Mouse (Mus musculus) right cerebral cortex, postnatal 36 days (tissue): ENCODE results near the gene Atrip.

Experiments used
- DNase-seq, 2 experiments: peaks; one replicate each; pipeline ENCODE4 v3.0.0; 2022; ENCODE audit warnings: low spot score in 2 of 2, mixed read lengths in 1 of 2

Atrip gene

DNA sequence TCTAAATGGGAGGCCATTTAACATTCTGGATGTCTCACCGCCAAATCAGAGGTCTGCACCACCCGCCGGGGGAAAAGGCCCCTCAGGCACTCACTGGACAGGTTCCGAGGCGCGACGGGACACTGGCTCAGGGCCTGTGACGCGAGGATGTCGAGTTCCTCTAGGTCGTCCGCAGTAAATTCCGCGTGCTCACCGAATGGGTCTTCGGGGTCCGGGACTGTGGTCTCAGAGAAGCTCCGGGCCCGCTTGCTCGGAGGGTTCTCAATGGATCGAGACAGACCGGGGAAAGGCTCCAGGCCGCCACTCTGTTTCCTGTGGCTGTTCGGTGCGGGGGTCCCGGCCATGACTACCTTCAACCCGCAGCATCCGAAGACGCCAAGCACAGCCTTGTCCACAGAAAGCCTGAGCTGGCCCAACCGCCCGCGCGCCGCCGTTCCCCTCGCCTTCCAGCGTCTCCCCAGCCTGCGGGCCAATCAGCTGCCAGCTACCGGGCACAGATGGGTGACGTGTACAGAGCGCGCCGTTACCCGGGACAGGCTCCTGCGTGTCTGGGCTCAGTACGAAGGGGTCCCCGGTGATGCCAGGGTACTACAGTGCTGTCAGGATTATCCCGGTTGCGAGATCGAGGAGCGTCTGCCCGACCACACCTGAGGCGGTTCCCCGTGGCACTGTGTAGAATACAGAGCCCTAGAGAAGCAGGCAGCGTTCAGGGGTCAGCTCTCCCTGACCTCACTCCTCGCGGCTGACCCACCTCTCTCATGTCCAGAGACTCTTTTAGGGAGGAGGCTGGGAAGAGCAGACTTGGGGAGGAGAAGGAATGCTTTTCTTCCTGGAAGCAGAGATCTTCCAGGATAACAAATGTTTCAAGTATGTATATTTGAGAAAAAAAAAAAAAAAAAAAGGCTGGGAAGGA, at the start of gene Atrip:
Gene Atrip, minus strand, starts transcription at position 464 of the 913 bp plus-strand sequence.
- peak; percentile 93 for DNase-seq

DNA sequence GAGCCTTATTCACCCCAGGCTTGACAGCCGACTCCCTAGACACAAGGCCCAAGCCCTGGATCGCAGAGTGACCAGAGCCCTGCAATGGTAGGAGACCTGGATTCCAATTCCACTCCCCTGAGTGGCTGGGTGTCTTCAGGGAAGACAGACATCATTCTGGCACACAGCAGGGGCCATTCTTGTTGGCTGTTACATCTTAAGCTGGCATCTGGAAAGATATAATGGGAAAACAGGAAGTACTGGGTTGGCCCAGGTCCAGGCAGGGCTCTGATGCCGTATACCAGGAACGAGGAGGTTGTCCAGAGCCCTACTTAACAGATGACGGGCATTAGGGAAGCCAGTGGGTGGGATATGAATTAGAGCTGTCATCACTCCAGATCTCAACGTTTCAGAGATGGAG, 49.3 kb upstream of the Atrip start:
- no peak for DNase-seq

- DNase-seq = no peak
These were observed 48.7 kb upstream of the Atrip start for GRCm38 (mm10) chr9:109122553-109123085.

DNA sequence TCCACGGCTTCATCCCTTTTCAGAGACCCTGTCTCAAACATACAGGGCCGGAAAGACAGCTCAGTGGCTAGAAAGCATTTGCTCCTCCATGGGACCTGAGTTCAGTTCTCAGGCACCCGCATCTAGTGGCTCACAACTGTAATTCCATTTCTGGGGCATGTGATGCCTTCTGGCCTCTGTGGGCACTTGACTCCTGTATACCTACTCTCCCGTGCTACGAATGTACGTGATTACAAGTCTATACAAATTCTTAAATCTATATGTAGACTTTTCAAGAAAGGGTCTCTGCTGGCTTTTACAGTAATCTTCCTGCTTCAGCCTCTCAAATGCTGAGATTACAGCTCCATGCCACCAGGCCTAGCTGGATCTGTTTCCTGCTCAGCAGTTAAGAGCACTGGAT, 47.0 kb upstream of the Atrip start:
- DNase-seq = no peak

GRCm38 (mm10) chr9:109119571-109119970, 45.6 kb upstream of the Atrip start:
- no peak for DNase-seq

DNA sequence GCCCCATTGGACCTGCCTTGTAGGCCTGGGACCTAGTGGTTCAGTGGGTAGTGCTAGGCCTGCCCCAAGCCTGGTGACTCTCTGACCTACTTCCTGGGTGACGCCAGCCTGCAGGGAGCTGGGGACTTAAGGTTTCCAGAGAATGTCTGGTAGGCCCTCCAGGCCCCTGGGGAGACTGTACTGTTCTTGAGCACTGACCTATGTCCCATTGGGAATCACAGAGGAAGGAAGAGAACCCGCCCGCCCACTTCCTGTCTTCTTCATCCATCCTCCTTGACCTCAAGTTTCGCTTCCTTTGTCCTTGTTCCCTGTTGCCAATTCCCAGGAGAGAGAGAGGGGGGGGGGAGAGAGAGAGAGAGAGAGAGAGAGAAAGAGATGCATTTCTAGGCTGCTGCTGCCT, 44.2 kb upstream of the Atrip start:
- no peak for DNase-seq

DNA sequence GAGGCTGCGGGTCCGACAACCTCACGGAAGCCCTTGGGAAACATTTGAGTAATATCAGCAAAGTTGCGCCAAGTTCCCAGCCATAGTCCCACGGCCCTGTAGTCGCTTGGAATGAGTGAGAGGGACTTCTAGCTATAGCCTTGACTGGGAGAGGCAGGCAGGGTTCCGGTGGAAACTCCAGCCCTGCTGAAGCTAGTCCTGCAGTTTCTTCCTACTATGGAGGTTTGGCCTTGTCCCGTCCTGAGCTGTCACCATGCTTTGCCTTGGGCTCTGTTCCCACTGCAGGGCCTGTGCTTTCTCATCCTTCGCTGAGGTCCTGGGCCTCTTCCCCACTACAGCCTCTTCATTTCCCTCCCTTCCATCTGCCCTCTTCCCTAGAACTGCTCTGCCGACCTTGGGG, 42.3 kb upstream of the Atrip start:
- DNase-seq = no peak

DNA sequence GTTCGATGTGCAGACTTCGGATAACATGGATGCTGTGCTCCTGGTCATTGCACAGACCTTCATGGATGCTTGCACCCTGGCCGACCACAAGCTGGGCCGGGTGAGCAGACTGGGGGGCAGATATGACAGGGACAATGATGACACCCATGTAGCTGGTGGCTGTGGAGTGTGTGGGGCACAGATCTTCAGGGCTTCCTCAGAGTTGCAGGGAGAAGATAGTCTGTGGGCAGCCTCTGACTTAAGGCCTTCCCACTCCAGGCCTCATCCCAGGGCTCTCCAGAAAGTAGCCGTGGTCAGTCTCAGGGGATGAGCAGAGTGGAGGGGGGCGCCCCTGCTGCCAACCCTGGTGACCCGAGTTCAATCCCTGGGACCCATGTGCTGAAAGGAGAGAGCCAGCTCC, 40.9 kb upstream of the Atrip start:
- no peak for DNase-seq

DNA sequence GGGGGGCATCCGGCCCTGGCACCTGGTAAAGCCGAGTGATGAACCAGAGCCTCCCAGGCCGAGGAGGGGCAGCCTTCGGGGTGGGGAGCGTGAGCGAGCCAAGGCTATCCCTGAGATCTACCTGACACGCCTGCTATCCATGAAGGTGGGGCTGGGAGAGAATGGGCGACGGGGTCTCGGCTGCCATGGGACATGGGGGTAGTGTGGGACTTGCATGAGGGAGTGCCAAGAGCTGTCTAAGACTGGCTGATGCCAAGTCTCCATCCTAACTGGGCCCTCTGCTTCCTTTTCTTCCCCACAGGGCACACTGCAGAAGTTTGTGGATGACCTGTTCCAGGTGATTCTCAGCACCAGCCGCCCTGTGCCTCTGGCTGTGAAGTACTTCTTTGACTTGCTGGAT, 40.4 kb upstream of the Atrip start:
- no peak for DNase-seq

DNA sequence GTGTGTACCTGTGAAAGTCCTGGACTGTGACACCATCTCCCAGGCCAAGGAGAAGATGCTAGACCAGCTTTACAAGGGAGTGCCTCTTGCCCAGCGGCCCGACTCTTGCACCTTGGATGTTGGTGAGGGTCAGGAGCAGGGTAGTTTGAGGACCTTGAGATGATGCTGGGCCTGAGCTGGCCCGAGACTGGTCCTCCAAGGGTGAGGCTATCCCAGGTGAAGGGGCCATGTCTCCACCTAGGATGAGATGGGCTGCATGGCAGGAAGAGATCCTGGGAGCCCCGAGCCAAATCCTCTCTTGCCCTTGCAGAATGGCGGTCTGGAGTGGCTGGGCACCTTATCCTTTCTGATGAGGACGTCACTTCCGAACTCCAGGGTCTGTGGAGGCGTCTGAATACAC, 39.4 kb upstream of the Atrip start:
- DNase-seq = no peak

GRCm38 (mm10) chr9:109111591-109111990, 37.7 kb upstream of the Atrip start:
- DNase-seq = no peak

DNA sequence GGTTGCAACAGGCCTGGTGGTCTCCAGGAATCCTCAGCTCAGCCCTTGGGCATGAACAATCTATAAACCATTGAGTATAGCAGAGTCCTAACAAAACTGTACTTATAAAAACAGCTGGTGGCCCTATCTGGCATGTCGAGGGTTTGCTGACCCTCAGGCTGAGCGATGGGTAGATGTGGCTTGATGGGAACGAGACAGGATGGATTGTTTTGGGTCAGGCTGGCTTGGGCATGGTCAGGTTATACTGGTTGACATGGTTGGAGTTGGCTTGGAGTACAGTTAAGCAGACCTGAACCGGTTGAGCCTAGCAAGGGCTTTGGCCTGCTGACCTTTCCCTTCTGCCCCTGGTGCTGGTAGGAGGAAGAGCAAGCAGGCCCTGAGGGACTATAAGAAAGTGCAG, 37.2 kb upstream of the Atrip start:
- DNase-seq = no peak

DNA sequence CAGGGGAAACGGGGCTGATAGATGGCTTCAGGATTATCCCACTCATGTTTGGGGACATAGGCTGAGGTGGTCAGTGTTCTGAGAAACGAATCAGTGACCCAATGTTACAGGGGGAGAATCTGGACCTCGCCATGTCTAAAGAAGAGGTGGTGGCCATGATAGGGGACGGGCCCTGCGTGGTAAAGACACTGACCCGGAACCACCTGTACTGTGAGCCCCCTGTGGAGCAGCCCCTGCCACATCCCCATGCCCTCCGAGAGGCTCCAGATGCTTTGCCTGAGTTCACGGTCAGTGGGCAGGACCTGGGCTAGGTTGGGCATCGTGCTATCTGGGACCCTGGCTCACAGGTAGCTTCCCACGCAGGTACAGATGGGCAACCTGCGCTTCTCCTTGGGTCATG, 36.3 kb upstream of the Atrip start:
- no peak for DNase-seq

DNA sequence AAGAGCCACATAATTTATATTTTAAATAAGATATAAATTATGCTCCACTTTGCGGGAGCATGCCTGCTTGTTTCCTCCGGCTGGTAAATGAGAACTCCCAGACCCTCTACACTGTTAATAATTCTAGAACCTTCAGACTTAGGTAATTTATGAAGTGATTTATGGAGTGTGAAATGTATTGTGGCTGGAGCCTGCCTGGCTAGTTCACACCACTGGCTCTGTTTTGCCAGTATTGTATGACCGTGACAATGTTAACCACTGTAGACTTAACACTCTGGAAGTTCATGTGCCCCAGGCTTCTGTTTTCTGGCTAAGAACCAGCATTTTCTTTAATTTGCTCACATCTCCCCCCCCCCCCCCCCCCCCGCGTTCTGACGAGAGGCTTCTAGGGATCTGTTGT, 33.4 kb upstream of the Atrip start:
- DNase-seq = no peak

- no peak for DNase-seq
These were observed 31.7 kb upstream of the Atrip start for GRCm38 (mm10) chr9:109105648-109106047.

DNA sequence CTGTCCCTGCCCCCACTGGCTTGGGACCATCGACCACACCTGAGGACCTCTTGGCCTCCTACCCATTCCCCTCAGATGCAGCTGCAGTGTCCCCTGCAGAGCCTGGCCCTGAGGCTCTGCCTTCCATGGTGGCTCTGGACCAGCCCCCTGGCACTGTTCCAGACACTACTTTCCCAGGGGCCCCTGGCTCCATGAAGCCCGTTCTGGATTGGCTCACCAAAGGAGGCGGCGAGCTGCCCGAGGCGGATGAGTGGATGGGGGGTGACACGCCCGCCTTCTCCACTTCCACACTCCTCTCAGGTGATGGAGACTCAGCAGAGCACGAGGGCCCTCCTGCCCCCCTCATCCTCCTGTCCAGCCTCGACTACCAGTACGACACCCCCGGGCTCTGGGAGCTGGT, 31.1 kb upstream of the Atrip start:
- DNase-seq = no peak

- no peak for DNase-seq
These were observed 30.2 kb upstream of the Atrip start for GRCm38 (mm10) chr9:109104083-109104482.

GRCm38 (mm10) chr9:109103250-109103649, 29.3 kb upstream of the Atrip start:
- no peak for DNase-seq

- no peak for DNase-seq
These were observed 28.6 kb upstream of the Atrip start for GRCm38 (mm10) chr9:109102541-109102940.

GRCm38 (mm10) chr9:109101933-109102445, 28.1 kb upstream of the Atrip start:
- no peak for DNase-seq

DNA sequence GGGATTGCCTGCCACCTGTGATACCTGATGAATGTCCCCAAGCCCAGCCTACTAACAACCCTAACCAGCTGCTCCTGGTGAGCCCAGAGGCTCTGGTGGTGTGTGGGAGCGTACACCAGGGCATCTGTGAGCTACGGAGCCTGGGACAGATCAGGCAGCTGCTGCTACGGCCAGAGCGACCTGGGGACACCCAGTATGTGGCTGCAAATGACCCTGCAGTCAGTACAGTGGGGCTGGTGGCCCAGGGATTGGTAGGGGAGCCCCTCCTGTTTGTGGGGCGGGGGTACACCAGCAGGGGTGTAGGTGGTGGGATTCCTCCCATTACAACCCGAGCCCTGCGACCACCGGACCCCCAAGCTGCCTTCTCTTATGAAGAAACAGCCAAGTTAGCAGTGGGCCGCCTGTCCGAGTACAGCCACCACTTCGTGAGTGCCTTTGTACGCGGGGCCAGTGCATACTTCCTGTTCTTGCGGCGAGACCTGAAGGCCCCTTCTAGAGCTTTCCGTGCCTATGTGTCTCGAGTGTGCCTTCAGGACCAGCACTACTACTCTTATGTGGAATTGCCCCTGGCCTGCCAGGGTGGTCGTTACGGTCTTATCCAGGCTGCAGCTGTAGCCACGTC, 26.5 kb upstream of the Atrip start:
- no peak for DNase-seq

DNA sequence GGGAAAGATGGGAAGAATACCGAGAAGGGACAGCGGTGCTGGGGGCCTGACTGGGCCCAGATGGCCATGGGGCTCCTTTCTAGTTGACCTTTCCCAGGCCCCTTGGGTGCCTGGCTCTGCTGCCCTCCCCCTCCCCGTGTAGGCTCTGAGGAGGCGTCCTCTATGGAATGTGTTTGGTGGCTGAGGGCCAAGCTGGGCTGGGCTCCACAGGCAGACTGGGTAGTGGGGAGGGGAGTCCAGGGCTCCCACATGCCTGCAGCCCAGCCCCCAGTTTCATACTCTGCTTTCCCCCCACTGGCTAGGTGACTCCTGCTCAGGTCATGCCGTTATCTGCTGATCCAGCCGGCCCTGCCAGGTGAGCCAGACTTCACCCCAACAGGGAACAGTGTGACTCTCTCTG, 25.0 kb upstream of the Atrip start:
- DNase-seq = peak in 1 of 2 experiments; percentile 34

- DNase-seq = no peak
These were observed 24.4 kb upstream of the Atrip start for GRCm38 (mm10) chr9:109098366-109098765.
